Mouse (Mus musculus) liver, adult (tissue): ENCODE results near the gene Sigmar1.
"Not testable (repeated sequence)": the region's sequence is repeated elsewhere in the genome, so short reads cannot be mapped to it uniquely, and the experiment has no call there.

Source experiments
- GATA4 ChIP-seq: IDR thresholded peaks from 2 replicates; pipeline ENCODE4 v1.6.1; 2014; ENCODE audit warnings: mild to moderate bottlenecking, low read length; ENCODE audit not compliant: insufficient replicate concordance

The Sigmar1 gene

GRCm38 (mm10) chr4:41712421-41713196 lies 43.3 kb downstream of the Sigmar1 start:
- no peak for TF ChIP-seq GATA4

GRCm38 (mm10) chr4:41711705-41712375 lies 44.1 kb downstream of the Sigmar1 start:
- TF ChIP-seq GATA4 = no peak

GRCm38 (mm10) chr4:41710229-41710628 lies 45.7 kb downstream of the Sigmar1 start:
- no peak for TF ChIP-seq GATA4

- TF ChIP-seq GATA4 = no peak
These were observed 47.7 kb downstream of the Sigmar1 start for GRCm38 (mm10) chr4:41708192-41708745.

GRCm38 (mm10) chr4:41707011-41707535 lies 48.9 kb downstream of the Sigmar1 start:
- TF ChIP-seq GATA4 = no peak

- TF ChIP-seq GATA4 = no peak
These were observed 49.8 kb downstream of the Sigmar1 start for GRCm38 (mm10) chr4:41705922-41706754.

- TF ChIP-seq GATA4 = no peak
These were observed 51.3 kb downstream of the Sigmar1 start for GRCm38 (mm10) chr4:41704651-41705050.

- not testable (repeated sequence) for TF ChIP-seq GATA4
These were observed 56.2 kb downstream of the Sigmar1 start, which contains the start of gene Il11ra1 for GRCm38 (mm10) chr4:41699783-41700182. Gene Il11ra1, plus strand, starts transcription at chr4:41699989.

- TF ChIP-seq GATA4 = not testable (repeated sequence)
These were observed 58.8 kb downstream of the Sigmar1 start, which contains the start of gene Cntfr for GRCm38 (mm10) chr4:41696930-41697841. Gene Cntfr, minus strand, starts transcription at chr4:41697089.
